Mouse (Mus musculus) CD4-positive, CD25-positive, alpha-beta regulatory T cell, adult 4 months (primary cell): ENCODE measurements around the gene Olfr873. TPM values are rescaled to one million over a fixed set of nuclear protein-coding genes. Genes with fewer than 3 reads are reported as not detected.
"Not testable (repeated sequence)": the region's sequence is repeated elsewhere in the genome, so short reads cannot be mapped to it uniquely, and the experiment has no call there.

Experiments
- ATAC-seq: one replicate; pipeline ENCODE4 v1.8.0; 2017
- polyA plus RNA-seq, 2 experiments: library from polyadenylated mRNA; unstranded; fragments of 100-300 nt; shearing (Covaris generic); gene quantifications; one replicate each; pipeline ENCODE4 v1.2.1; 2017

Gene Olfr873
- polyA plus RNA-seq: not detected

GRCm38 (mm10) chr9:20298232-20298631, at the start of gene Olfr873:
TSS of gene Olfr873 (plus strand) at chr9:20298532.
- no peak for ATAC-seq

- no peak for ATAC-seq
Measured at GRCm38 (mm10) chr9:20282051-20282450, 16.3 kb upstream of the Olfr873 start, which contains the start of gene Olfr39. TSS of gene Olfr39 (plus strand) at chr9:20282351.

- ATAC-seq: not testable (repeated sequence)
Measured at GRCm38 (mm10) chr9:20295562-20295961, 2.8 kb upstream of the Olfr873 start.

GRCm38 (mm10) chr9:20335994-20336393, 37.7 kb downstream of the Olfr873 start, which contains the start of gene Olfr18:
TSS of gene Olfr18 (minus strand) at chr9:20336094.
- no peak for ATAC-seq

GRCm38 (mm10) chr9:20348501-20348900, 50.2 kb downstream of the Olfr873 start:
- ATAC-seq: no peak

Other genes starting within 250 kb of the Olfr873 start
- gene Olfr867, start 241.0 kb upstream of the Olfr873 start, polyA plus RNA-seq: not detected
- not detected for gene Olfr868, start 199.9 kb upstream of the Olfr873 start, polyA plus RNA-seq
- not detected for gene Olfr869, start 169.5 kb upstream of the Olfr873 start, polyA plus RNA-seq
- not detected for gene Olfr870, start 124.5 kb upstream of the Olfr873 start, polyA plus RNA-seq
- gene Olfr871, start 86.3 kb upstream of the Olfr873 start, polyA plus RNA-seq: not detected
- gene Olfr872, start 61.4 kb upstream of the Olfr873 start, polyA plus RNA-seq: not detected
- gene Olfr39, start 16.2 kb upstream of the Olfr873 start, polyA plus RNA-seq: not detected
- gene Olfr18, start 37.6 kb downstream of the Olfr873 start, polyA plus RNA-seq: not detected
- 10 to 100 TPM; 27.0 to 37.1 TPM for gene Zfp560, start 86.6 kb downstream of the Olfr873 start, polyA plus RNA-seq
- gene Zfp26, start 161.6 kb downstream of the Olfr873 start, polyA plus RNA-seq: 10 to 100 TPM; 21.6 to 27.6 TPM
- gene Zfp426, start 194.2 kb downstream of the Olfr873 start, polyA plus RNA-seq: 10 to 100 TPM; 28.2 to 29.8 TPM
- gene Zfp266, start 222.9 kb downstream of the Olfr873 start, polyA plus RNA-seq: 10 to 100 TPM; 44.4 to 58.5 TPM